Comparison of ENCODE assay signal across 25 mouse cellular contexts in genomic region chr5:115994101-115994500, GRCm38 (mm10).
"Had no signal": no experiment of that assay in that cellular context is flagged by ENCODE, and none has a peak within 500 bp of the region (broad histone marks: within the 10 kb centered on the region; RNA-seq: fewer than 3 reads in every experiment).

No protein-coding gene starts in this region.

- H3K4me2 ChIP-seq: limb, embryonic 13.5 days; liver, embryonic 12.5 days; liver, embryonic 15.5 days; lung, embryonic 15.5 days; neural tube, embryonic 12.5 days; neural tube, embryonic 15.5 days had no signal

- H3K9ac ChIP-seq: limb, embryonic 13.5 days; liver, embryonic 12.5 days; liver, embryonic 15.5 days; lung, embryonic 15.5 days; neural tube, embryonic 12.5 days; neural tube, embryonic 15.5 days had no signal

- H3K9me3 ChIP-seq: limb, embryonic 10.5 days; liver, embryonic 12.5 days; liver, embryonic 15.5 days; lung, embryonic 15.5 days had no signal

- ATAC-seq: liver, embryonic 12.5 days had no signal

- H3K4me1 ChIP-seq: limb, embryonic 10.5 days; limb, embryonic 13.5 days; liver, embryonic 12.5 days; liver, embryonic 15.5 days; lung, embryonic 15.5 days; megakaryocyte, embryonic 14.5 days; midbrain, embryonic 10.5 days; neural tube, embryonic 12.5 days; neural tube, embryonic 15.5 days had no signal

- H3K4me3 ChIP-seq: left cerebral cortex, adult 2 months; limb, embryonic 10.5 days; limb, embryonic 13.5 days; liver, embryonic 12.5 days; liver, embryonic 15.5 days; lung, embryonic 15.5 days; megakaryocyte, embryonic 14.5 days; midbrain, embryonic 10.5 days; neural tube, embryonic 12.5 days; neural tube, embryonic 15.5 days had no signal

- DNase-seq: kidney, adult 9 months; kidney, postnatal 14 days; kidney, postnatal 4 days; liver; lung, adult 18-20 months; lung, postnatal 10 days; lung, postnatal 36 days; midbrain, embryonic 14.5 days; right cerebral cortex, adult 18-20 months; right cerebral cortex, postnatal 14 days; right cerebral cortex, postnatal 4 days; thymus, adult 2 months; thymus, postnatal 14 days; thymus, postnatal 4 days had no signal

- H3K27me3 ChIP-seq: limb, embryonic 13.5 days; liver, embryonic 12.5 days; liver, embryonic 15.5 days; lung, embryonic 15.5 days; megakaryocyte, embryonic 14.5 days; neural tube, embryonic 12.5 days; neural tube, embryonic 15.5 days had no signal

- H3K27ac ChIP-seq: left cerebral cortex, adult 2 months; limb, embryonic 10.5 days; limb, embryonic 13.5 days; liver, embryonic 12.5 days; liver, embryonic 15.5 days; lung, embryonic 15.5 days; midbrain, embryonic 10.5 days; neural tube, embryonic 12.5 days; neural tube, embryonic 15.5 days; stomach, postnatal 0 days had no signal
